Mouse (Mus musculus) intestine, postnatal 0 days (tissue): ENCODE data around the gene Nkx2-5. TPM values are rescaled to one million over a fixed set of nuclear protein-coding genes. Genes with fewer than 3 reads are reported as not detected.
A peak's percentile ranks its signal among the peaks of the same experiment; 100 is the strongest.

ENCODE experiments used
- ATAC-seq: fragments of 200-750 bp; cut with Nextera tagmentation; 2 replicates; pipeline ENCODE4 v1.8.0; 2017; ENCODE audit warnings: mild to moderate bottlenecking, moderate TSS enrichment, moderate library complexity
- H3K27ac ChIP-seq: fragments of 300-500 bp; sonication (generic); 2 replicates; pipeline ENCODE4 v1.5.1; 2014; ENCODE audit warnings: mild to moderate bottlenecking, low read depth, low read length, moderate library complexity
- H3K27me3 ChIP-seq: fragments of 300-500 bp; sonication (generic); replicated peaks from 2 replicates; pipeline ENCODE4 v1.6.1; 2014; ENCODE audit warnings: low read length, mixed read lengths; ENCODE audit not compliant: control insufficient read depth, insufficient read depth
- H3K36me3 ChIP-seq: fragments of 300-500 bp; sonication (generic); 2 replicates; pipeline ENCODE4 v1.6.1; 2014; ENCODE audit warnings: mild to moderate bottlenecking, moderate library complexity; ENCODE audit not compliant: control insufficient read depth, insufficient read depth
- H3K4me1 ChIP-seq: fragments of 300-500 bp; sonication (generic); replicated peaks from 2 replicates; pipeline ENCODE4 v1.6.1; 2014; ENCODE audit warnings: antibody characterized with exemption, low read length, mixed read lengths; ENCODE audit not compliant: control insufficient read depth, insufficient read depth
- H3K4me2 ChIP-seq: fragments of 300-500 bp; sonication (generic); replicated peaks from 2 replicates; pipeline ENCODE4 v1.6.1; 2014; ENCODE audit warnings: low read depth, mild to moderate bottlenecking, moderate library complexity
- H3K4me3 ChIP-seq: fragments of 300-500 bp; sonication (generic); 2 replicates; pipeline ENCODE4 v1.5.1; 2014; ENCODE audit warnings: low read depth, low read length
- H3K9ac ChIP-seq: fragments of 300-500 bp; sonication (generic); 2 replicates; pipeline ENCODE4 v1.6.1; 2014; ENCODE audit warnings: mild to moderate bottlenecking, low read depth, low read length
- H3K9me3 ChIP-seq: fragments of 300-500 bp; sonication (generic); 2 replicates; pipeline ENCODE4 v1.6.1; 2016; ENCODE audit warnings: mixed run types; ENCODE audit not compliant: control insufficient read depth
- CTCF ChIP-seq: sonication (generic); IDR thresholded peaks from 2 replicates; pipeline ENCODE4 v1.5.1; 2016; ENCODE audit warnings: low read depth, mild to moderate bottlenecking, control low read depth, antibody characterized with exemption, moderate library complexity
- WGBS: fragments of 180-500 bp; shearing (Covaris S2); extraction: QIAGEN DNeasy Blood & Tissue Kit; methylation state at CpG from one replicate; pipeline ENCODE4 v1.1.7; 2014; 5-methylcytosine and 5-hydroxymethylcytosine counted together
- polyA plus RNA-seq: library from polyadenylated mRNA; unstranded; fragments of >200 nt; fragmentation: Nextera tagmentation; extraction: Ambion mirVana; gene quantifications from 2 replicates; pipeline ENCODE4 v1.2.1, GENCODE M21; 2015

Gene Nkx2-5
- polyA plus RNA-seq = 0.08 and 0.58 TPM in 2 replicates

DNA sequence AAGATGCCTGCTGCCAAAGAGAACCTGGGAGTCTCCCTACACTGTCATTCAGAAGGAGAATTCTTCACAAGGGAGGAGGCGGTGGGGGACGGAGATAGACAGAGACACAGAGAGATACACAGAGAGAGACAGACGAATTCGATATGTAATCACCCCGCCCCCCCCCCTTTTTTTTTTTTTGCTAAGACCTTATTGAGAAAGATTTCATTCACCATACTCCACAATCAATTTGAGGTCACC is at the start of gene Nkx2-5:
TSS of gene Nkx2-5 (minus strand) at position 101 of the 240 bp plus-strand sequence.
- Histone ChIP-seq H3K27me3 (peaks cover 89% of the 10 kb centered on the region), H3K4me2 (no peak within 1 kb of the TSS; the same call in 1 of the 2 replicates), H3K36me3 (no peaks in the 10 kb centered on the region), H3K27ac (no peak within 1 kb of the TSS), H3K9me3 (no peaks in the 10 kb centered on the region), H3K9ac (no peak within 1 kb of the TSS), H3K4me3 (peak within 1 kb of the TSS; percentile 4; the same call in 1 of the 2 replicates), H3K4me1 (no peaks in the 10 kb centered on the region)
- no peak for TF ChIP-seq CTCF
- 5% methylated on average over 5 of the region's 5 CpGs for WGBS
- ATAC-seq = no peak

DNA sequence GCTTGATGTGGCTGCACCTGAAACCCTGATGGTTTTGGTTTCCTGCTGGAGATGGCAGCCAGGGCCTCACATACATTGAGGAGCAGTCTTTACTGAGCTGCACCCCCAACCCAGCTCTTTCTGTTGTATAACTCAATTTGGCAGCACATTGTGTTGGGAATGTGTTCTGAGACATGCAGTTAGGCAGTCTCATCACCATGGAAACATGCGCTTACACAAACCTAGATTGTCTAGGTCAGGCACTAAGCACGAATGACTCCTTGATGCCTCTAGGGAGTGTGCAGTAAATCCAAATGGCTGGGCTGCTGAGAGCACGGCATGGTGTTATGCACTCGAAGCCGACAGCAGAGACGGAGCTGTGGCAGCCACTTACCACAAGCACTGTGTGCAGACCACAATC is 49.5 kb upstream of the Nkx2-5 start:
- Histone ChIP-seq H3K27ac (no peak overlapping the region), H3K9ac (no peak overlapping the region), H3K4me3 (no peak overlapping the region), H3K36me3 (no peaks in the 10 kb centered on the region), H3K4me2 (no peak overlapping the region), H3K9me3 (no peaks in the 10 kb centered on the region), H3K4me1 (no peaks in the 10 kb centered on the region), H3K27me3 (no peaks in the 10 kb centered on the region)
- WGBS = 74% methylated on average over 6 of the region's 6 CpGs
- ATAC-seq = no peak
- no peak for TF ChIP-seq CTCF

DNA sequence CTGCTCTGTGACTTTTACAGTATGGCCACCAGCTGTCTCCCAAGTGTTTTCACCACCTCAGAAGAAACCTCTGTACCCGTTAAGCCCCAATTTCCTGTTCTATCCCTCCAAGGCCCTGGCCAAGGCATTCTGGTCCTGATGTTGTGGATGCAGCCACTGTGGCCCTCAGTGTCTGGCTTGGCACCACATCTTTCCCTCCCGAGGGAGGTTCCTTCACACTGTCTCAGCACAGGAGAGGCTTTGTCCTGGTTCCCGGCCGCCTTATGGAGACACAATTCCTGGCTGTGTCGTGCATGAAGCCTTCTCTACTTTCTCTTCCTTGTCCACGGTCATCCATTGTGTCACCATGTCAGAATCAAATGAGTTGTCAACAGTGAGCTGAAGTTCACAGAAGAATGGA is 48.7 kb upstream of the Nkx2-5 start:
- H3K4me3 ChIP-seq = no peak overlapping the region
- no peaks in the 10 kb centered on the region for H3K36me3 ChIP-seq
- no peak overlapping the region for H3K9ac ChIP-seq
- no peaks in the 10 kb centered on the region for H3K9me3 ChIP-seq
- 65% methylated on average over 6 of the region's 6 CpGs for WGBS
- H3K27me3 ChIP-seq = no peaks in the 10 kb centered on the region
- no peak overlapping the region for H3K27ac ChIP-seq
- no peak for TF ChIP-seq CTCF
- ATAC-seq = no peak
- no peak overlapping the region for H3K4me2 ChIP-seq
- no peaks in the 10 kb centered on the region for H3K4me1 ChIP-seq

DNA sequence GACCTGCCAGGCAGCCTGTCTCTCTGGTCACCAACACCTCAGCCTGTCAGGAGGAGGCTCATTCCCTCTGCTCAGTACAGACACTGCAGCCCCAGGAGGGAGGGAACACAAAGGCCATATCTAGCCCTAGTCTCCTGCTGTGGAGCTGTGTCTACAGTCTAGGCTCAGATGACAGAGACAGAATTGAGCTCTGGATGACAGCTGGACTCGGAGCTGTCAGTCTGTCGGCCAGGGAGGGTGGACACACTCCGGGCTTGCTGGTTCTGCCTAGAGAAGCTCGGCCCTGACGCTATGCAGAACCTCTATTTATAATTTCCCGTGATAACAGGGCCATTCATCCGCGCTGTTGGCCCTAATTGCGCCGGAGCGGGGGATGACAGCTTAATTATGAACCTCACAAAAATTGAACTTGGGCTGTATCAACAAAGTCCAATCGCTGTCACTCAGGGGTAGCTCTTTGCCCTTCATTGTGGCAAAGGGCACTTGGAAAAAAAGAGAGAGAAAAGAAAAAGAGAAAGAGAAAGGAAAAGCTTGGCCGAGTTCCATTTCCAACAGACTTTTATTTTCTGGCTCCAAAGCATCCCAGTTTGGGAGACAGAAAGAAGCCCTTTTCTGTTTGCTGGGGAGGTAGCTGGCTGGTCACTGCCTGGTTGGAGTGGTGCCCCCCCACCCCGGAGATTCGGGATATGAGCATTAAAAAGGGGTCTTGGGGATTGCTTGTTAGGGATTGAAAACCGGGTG is 48.0 kb upstream of the Nkx2-5 start:
- Histone ChIP-seq H3K9ac (peak overlapping the region; percentile 17; the same call in 1 of the 2 replicates), H3K4me3 (no peak overlapping the region), H3K4me2 (peak overlapping the region; percentile 24; the same call in 1 of the 2 replicates), H3K36me3 (no peaks in the 10 kb centered on the region), H3K27ac (no peak overlapping the region), H3K27me3 (no peaks in the 10 kb centered on the region), H3K4me1 (no peaks in the 10 kb centered on the region), H3K9me3 (no peaks in the 10 kb centered on the region)
- no peak for TF ChIP-seq CTCF
- ATAC-seq = no peak
- WGBS = 43% methylated on average over 16 of the region's 16 CpGs

DNA sequence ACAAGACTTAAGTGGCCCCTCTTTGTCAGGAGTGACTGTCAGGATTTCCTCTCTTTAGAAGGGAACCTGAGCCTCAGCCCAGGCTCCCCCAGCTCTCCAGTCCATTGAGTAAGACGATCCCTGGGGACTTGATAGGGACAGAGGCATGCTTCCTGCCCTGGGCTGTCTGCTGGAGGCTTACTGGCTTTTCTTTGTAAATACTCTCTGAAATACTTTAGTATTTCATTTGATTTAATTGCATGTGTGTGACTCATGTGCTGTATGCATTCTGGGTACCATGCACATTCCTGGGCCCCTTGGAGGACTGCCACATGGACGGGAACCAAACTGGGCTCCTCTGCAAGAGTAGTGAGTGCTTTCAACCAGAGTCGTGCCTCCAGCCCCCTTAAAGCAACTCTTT is 43.1 kb upstream of the Nkx2-5 start:
- 29% methylated on average over 3 of the region's 3 CpGs for WGBS
- no peak for ATAC-seq
- H3K4me1 ChIP-seq = peaks cover 8% of the 10 kb centered on the region; the same call in 1 of the 2 replicates
- H3K4me2 ChIP-seq = no peak overlapping the region
- H3K27ac ChIP-seq = no peak overlapping the region
- H3K27me3 ChIP-seq = no peaks in the 10 kb centered on the region
- no peak for TF ChIP-seq CTCF
- H3K9ac ChIP-seq = no peak overlapping the region
- H3K4me3 ChIP-seq = no peak overlapping the region
- no peaks in the 10 kb centered on the region for H3K36me3 ChIP-seq
- no peaks in the 10 kb centered on the region for H3K9me3 ChIP-seq

DNA sequence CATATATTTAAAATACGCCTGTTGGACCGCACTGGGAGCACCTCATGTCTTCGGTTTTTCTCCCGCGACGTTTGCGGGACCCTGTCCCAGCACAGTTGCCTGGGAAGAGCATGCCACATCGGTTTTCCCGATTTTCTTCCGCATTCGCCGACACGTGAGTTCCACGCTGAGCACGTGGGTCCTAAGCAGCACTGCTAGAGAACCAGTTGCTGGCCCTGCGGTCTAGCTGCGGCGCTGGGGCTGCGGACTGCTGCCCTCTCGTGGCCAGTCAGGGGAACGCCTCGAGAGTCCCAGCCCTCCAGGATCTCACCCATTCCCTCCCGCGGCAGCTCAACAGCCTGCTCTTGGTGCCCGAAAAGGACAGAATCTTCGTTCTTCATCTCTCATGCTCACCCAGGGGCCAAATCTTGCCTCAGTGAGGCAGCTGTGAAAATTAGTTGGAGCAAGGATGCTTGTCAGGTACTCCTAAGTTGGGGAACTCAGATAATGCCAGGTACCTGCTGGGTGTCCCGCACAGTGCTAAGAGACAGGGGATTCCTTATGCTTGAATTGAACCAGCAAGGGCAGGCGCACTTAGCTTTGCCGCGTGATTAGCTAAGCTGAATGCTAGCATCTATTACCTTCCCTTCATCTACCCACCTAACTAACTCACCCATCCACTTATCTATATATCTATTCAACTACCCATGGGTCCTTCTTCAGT is 41.4 kb upstream of the Nkx2-5 start:
- Histone ChIP-seq H3K9ac (no peak overlapping the region), H3K4me1 (peaks cover 8% of the 10 kb centered on the region; the same call in 1 of the 2 replicates), H3K36me3 (no peaks in the 10 kb centered on the region), H3K27me3 (no peaks in the 10 kb centered on the region), H3K27ac (no peak overlapping the region), H3K4me3 (peak overlapping the region; percentile 45), H3K4me2 (peak overlapping the region; percentile 71), H3K9me3 (no peaks in the 10 kb centered on the region)
- peak; percentile 100 for TF ChIP-seq CTCF
- ATAC-seq = peak; percentile 86
- WGBS = 9% methylated on average over 30 of the region's 30 CpGs
